Mouse (Mus musculus) megakaryocyte progenitor cell, adult 5-6 weeks (primary cell): Measurements from ENCODE around the gene Mthfsd. TPM values are rescaled to one million over a fixed set of nuclear protein-coding genes. Genes with fewer than 3 reads are reported as not detected.
"Not testable (repeated sequence)": the region's sequence is repeated elsewhere in the genome, so short reads cannot be mapped to it uniquely, and the experiment has no call there.

ENCODE experiments used
- ATAC-seq: replicated peaks from 2 replicates; pipeline ENCODE4 v1.8.0; 2016; ENCODE audit warnings: mild to moderate bottlenecking, moderate TSS enrichment, inconsistent platforms; ENCODE audit not compliant: poor library complexity
- total RNA-seq, 2 experiments: library from RNA; stranded (forward) in 1 of 2; stranded (reverse) in 1 of 2; fragments of 157-497, 149-512 nt in 1 of 2; fragments of 200-1000 nt in 1 of 2; gene quantifications; 2 replicates each; pipeline versions ENCODE4 v1.2.3 to v1.2.4; 2015 to 2017

Gene Mthfsd
- total RNA-seq (2015) (13.9 and 17.4 TPM in 2 replicates), total RNA-seq (2017) (20.9 and 21.8 TPM in 2 replicates)

DNA sequence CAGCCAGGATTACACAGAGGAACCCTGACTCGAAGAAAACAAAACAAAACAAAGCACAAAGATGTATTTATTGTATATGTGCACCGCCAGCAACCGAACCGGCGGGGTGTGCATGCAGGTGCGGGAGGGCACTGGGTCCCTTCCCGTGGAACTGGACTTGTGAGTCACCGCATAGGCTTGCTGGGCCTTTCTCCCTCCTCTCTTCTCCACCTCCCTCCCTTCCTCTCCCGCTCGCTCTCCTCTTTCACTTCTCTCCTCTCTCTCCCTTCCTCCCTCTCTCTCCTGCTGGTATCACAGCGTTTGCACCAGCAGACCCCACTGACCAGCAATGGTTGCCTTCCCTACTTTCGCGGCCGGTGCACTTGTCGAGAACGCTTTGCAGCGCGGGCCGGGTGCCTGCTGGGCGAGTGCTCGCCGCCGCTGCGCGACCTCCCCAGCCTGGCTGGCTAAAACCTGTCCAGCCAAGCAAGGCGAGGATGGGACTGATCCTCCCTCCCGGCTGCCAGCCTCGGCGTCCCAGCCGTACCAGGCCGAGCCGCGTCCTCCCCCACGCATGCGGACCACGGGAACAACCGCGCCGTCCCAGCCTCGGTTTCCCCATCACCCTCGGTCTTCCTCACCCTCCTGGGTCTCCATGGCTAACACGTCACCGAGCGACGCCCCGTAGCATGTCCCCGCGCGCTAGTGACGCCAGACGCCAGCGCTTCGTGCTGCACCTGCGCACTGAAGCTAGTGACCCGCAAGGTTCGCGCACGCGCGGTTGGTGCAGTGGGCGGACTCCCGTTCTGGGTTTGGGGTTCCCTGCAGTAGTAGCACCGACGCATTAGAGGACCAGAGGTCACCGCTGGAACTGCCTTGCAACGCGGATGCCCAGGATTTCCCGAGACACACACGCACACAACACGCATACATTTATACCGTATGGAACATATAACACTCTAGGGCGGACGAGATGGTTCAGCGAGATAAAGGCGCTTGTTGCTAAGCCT lies at the start of gene Mthfsd:
Gene Mthfsd (minus strand): TSS at position 725 of the 989 bp plus-strand sequence.
- ATAC-seq, result peak; percentile 87

DNA sequence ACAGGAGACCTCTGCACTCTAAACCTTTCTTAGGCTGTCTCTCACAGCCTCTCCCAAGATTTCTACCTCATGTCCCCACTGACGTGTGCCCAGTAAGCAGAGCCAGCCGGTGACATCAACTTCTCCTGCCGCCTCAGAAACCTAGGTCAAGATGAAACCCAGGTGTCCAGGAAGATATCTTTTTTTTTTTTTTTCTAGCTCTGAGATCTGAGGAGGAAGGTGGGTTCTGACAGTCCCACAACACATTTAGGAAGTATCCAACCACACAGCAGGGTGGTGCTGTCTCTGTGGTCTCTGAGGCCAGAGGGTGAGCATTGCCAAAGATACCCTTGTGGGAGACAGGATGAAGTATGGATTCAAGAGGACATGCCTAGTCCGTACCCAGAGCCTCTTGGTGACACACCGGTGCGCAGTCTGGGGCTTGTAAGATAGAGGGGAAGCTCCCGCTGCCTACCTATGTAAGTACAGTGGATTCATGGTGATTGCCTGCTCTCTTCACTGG lies 48.8 kb upstream of the Mthfsd start:
- ATAC-seq, result 0 out of 2 replicates have a peak, but pooled peaks have one; percentile 21

- ATAC-seq, result no peak
Observed at GRCm38 (mm10) chr8:121152394-121152793, 44.2 kb upstream of the Mthfsd start.

DNA sequence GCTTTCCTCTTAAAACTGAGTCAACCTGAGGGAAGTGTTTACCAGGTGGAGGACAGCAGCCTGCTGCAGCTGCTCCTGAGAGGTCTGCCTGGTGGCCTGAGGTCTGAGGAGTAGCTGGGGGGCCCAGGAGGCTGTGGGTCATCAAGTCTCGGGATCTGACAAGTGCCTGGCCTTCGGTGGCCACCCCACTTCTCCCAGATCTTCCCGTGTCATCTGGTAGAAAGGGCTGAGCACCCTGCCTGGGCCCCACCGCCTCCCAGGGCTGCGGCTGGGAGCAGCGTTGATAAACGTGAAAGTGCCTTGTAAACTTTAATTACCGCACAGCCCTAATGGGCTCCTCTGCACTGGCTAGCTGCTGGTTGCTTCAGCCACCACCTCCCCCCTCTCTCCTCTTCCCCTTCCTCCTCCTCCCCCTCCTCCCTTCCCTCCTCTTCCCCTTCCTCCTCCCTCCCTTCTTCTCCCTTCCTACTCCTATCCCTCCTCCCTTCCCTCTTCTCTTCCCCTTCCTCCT lies 40.4 kb upstream of the Mthfsd start:
- ATAC-seq, result no peak

GRCm38 (mm10) chr8:121145457-121146134 lies 37.4 kb upstream of the Mthfsd start:
- ATAC-seq, result not testable (repeated sequence)

DNA sequence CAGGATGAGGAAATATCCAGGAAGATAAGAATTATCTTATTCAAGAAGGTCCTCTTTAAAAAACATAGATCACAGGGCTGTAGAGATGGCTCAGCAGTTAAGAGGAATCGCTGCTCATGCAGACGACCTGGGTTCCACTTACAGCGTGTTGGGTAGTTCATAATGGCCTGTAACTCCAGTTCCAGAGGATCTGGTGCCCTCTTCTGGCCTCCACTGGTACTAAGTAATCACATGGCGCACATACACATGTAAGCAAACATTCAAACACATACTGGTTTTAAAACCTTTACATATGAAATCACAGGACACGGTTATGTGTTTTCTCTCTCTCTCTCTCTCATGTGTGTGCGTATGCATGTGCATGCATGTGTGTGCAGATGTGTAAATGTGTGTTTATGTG lies 28.7 kb upstream of the Mthfsd start:
- ATAC-seq, result no peak

- ATAC-seq, result no peak
Observed at GRCm38 (mm10) chr8:121134512-121134911, 26.3 kb upstream of the Mthfsd start.

DNA sequence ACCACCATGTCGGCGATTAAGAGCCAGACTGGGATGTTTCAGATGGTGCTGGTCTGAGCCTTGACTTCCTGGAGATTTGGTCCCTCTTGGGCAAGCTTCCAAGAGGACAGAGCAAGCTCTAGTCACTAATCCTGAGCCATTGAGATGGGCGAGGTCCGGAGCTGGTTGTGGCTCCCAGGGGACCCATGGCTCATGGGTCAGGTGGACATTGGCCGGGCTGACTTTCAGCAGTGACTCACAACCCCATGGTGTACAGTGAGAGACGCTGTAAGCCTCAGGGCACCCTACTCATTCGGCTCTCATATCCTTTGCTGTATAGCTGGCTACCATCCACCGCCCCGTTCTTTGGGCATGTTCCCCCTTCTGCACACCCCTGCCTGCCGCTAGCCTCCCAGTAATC lies 25.9 kb upstream of the Mthfsd start:
- ATAC-seq, result no peak

DNA sequence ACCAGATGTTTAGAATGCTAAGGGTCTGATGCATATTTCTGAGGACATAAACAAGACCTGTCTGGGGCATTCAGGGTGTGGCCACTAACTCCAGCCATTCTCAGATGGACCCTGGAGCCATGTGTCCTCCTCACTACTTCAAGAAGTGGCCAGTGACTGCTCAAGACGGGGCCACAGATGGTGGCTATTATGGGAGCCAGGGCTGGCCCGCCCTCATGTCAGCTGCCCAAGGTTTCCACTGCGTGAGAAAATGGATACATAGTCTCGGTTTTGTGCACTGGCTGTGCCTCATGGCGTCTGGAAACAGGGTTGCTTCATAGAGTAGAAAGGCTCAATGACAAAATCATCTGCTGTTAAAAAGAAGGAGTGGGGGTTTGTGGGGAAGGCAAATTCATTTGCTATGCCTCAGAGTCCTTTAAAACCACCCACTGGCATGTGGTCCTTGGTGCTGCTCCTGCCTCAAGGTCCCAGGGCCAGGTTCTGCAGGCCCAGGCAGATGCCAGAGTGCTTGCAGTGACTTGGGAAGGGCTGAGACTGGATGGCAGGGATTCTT lies 24.8 kb upstream of the Mthfsd start:
- no peak for ATAC-seq

DNA sequence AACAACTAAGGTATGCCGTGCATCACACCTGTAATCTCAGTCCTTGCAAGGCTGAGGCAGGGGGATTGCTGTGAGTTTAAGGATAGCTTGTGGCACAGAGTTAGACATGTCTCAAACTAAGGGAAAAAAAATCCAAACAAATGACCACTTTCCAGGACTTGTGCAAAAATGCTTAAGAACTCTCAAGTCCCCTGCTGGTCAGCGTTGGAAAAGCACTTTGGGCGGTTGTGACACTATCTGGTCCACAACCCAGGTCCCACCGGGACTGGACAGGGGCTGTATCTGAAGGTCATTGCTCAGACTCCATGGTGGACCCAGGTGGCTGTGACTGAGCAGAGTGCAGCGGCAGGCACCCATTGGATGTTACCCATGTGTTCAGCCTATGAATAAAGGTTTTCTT lies 22.3 kb upstream of the Mthfsd start:
- ATAC-seq, result peak; percentile 48; the same call in 1 of the 2 replicates

DNA sequence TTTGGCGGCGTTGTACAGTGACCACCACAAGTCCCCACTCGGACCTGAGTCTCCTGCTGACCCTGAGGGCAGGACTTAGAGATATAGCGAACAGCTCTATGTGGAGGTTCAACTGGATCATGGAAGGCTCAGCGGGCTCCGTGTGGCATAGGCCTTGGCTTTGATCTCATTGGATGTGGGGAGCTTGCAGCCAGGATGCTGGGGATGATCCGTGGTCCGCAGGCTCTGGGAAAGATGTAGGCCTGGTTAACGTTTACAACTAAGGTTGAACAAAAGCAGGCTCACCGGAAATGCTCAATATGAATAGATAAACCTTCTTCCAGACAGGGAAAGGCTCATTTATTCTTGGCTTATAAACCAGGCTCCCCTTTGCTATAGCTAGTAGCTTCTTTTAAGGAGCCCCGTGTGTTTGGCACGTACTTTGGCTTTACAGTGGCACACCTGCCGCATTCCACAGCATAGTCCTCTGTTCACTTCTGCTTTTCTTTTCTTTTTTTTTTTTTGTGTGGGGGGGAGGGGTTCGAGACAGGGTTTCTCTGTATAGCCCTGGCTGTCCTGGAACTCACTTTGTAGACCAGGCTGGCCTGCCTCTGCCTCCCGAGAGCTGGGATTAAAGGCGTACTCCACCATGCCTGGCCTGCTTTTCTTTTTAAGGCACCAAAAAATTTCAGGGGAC lies 21.2 kb upstream of the Mthfsd start:
- no peak for ATAC-seq

- no peak for ATAC-seq
Observed at GRCm38 (mm10) chr8:121128531-121129264, 20.5 kb upstream of the Mthfsd start.

- ATAC-seq, result no peak
Observed at GRCm38 (mm10) chr8:121127756-121128375, 19.7 kb upstream of the Mthfsd start, which contains the start of gene Foxl1. Gene Foxl1, plus strand, starts transcription at chr8:121127940.

- no peak for ATAC-seq
Observed at GRCm38 (mm10) chr8:121127291-121127701, 19.1 kb upstream of the Mthfsd start.

DNA sequence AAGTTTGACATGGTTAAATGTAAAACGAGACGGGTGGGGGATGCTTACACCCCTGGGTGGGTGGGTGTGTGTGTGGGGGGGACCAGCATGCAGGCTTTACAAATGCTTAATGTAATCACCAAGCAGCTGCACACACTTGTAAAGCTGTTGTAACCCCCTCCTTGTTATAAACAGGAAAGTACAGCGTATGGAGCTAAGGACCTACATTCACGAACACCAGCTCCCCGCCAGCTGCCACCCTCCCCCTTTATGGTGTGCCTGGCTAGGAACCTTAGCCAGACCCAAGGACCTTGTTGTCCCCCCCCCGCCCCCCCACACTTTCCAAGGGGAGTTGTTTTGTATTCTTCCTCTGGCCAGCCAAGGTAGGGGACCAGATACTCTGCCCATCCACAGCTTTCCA lies 18.5 kb upstream of the Mthfsd start:
- ATAC-seq, result no peak

DNA sequence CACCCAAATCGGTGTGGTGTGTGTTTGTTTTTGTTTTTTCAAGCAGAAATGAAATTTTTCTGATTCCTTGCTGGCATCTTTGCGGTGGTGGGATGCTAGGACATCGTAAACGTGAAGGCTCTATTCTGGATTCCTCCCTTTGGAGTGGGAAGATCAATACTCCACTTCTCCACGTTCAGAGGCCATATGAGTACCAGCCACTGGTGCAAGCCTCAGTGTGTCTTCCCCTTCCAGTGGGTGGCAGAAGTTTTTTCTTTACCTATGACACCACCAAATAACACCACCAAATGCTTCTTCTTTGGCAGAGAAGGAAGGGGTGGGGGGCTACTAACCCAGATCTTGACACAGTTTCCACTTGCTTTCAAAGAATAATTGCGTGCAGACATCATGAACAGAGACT lies 18.0 kb upstream of the Mthfsd start:
- ATAC-seq, result no peak

DNA sequence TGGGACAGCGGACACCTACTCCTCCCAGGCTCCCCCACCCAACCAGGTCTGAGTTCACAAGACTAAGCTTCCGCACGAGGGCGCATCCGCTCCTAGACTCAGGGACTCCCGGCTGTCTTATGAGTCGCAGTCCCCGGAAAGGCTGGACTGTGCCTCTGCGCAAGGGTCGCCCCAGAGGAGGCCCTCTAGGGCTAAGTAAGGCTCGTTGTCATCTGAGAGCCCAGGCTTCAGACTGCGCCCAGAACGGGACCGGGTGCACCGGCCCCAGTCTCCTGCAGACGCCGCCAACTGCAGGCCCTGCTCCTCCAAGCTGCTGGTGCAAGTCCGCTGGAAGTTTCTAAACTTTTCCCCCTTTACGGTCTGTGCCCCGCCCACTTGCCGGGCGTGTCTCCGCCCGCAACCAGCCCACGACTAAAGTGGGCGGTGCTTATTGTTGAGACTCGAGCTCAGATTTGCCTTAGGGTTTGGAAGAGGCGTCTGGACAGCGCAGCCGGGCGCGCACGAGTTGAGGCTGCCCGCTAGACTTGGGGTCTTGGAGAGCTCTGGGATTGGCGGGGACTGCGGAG lies 17.2 kb upstream of the Mthfsd start:
- peak; percentile 65 for ATAC-seq

DNA sequence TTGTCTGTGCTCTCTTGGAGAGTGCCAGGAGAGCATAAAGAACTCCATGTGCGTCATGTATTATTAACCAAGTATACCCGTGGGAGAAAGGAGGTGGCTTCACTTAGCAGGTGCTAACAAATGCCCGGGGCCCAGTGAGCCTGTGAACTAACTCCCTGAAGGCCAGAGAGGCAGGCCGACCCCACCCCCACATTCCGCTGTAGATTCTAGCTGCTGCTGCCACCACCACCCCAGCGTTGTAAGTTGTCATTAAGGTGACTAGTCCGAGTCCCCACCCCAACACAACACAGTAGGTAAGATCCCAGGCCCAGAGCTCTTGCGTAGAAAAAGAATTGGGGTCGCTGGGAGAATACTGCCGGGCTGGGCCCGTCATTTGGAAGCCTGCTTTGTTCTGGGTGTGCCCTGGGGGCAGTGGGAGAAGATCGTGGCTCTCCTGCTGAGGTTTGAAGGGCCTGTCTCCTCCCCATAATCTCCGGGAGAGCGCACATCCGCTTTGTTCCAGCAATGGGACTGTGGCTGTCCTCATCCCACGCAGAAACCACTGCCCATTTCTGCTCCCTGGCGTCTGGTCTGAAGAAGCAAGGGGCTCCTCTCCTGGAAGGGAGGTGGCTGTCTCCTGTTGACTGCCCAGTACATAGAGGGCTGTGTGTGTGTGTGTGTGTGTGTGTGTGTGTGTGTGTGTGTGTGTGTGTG lies 16.5 kb upstream of the Mthfsd start:
- no peak for ATAC-seq
